Mouse (Mus musculus): ENCODE data around the gene Gstt4. TPM values are rescaled to one million over a fixed set of nuclear protein-coding genes. Genes with fewer than 3 reads are reported as not detected.
A peak's percentile ranks its signal among the peaks of the same experiment; 100 is the strongest.

The Gstt4 gene
- polyA plus RNA-seq, 1 experiment: not detected

GRCm38 (mm10) chr10:75797619-75798175 lies 24.6 kb downstream of the Gstt4 start:
- peak overlapping the region; percentile 65 for H3K4me3 ChIP-seq (replicated peaks)
- no peak for TF ChIP-seq GATA1 (IDR thresholded peaks at IDR 0.05; ENCODE audit: low read length)
- no peak for TF ChIP-seq TAL1 (IDR thresholded peaks at IDR 0.05; ENCODE audit: low read length)
- no peaks in the 10 kb centered on the region for H3K9me3 ChIP-seq (ENCODE audit: control insufficient read depth, low read length)
- peaks cover 23% of the 10 kb centered on the region for H3K4me1 ChIP-seq (ENCODE audit: control insufficient read depth)
- peaks cover 24% of the 10 kb centered on the region for H3K27me3 ChIP-seq (ENCODE audit: control insufficient read depth)
- H3K36me3 ChIP-seq (ENCODE audit: control insufficient read depth): no peaks in the 10 kb centered on the region

- Histone ChIP-seq H3K4me1 (ENCODE audit: control insufficient read depth) (peaks cover 23% of the 10 kb centered on the region), H3K9me3 (ENCODE audit: control insufficient read depth, low read length) (no peaks in the 10 kb centered on the region), H3K4me3 (replicated peaks) (peak overlapping the region; percentile 65), H3K36me3 (ENCODE audit: control insufficient read depth) (no peaks in the 10 kb centered on the region), H3K27me3 (ENCODE audit: control insufficient read depth) (peaks cover 27% of the 10 kb centered on the region)
- TF ChIP-seq TAL1 (IDR thresholded peaks at IDR 0.05; ENCODE audit: low read length) (no peak), GATA1 (IDR thresholded peaks at IDR 0.05; ENCODE audit: low read length) (no peak)
Observed at GRCm38 (mm10) chr10:75796731-75797516, 25.4 kb downstream of the Gstt4 start.

- no peak for TF ChIP-seq GATA1 (IDR thresholded peaks at IDR 0.05; ENCODE audit: low read length)
- TF ChIP-seq TAL1 (IDR thresholded peaks at IDR 0.05; ENCODE audit: low read length): no peak
Observed at GRCm38 (mm10) chr10:75794880-75795279, 27.5 kb downstream of the Gstt4 start.

GRCm38 (mm10) chr10:75790773-75791172 lies 31.6 kb downstream of the Gstt4 start:
- TF ChIP-seq TAL1 (IDR thresholded peaks at IDR 0.05; ENCODE audit: low read length) (no peak), GATA1 (IDR thresholded peaks at IDR 0.05; ENCODE audit: low read length) (no peak)
- Histone ChIP-seq H3K36me3 (ENCODE audit: control insufficient read depth) (no peaks in the 10 kb centered on the region), H3K4me1 (ENCODE audit: control insufficient read depth) (no peaks in the 10 kb centered on the region), H3K4me3 (replicated peaks) (no peak overlapping the region), H3K27me3 (ENCODE audit: control insufficient read depth) (peaks cover 9% of the 10 kb centered on the region), H3K9me3 (ENCODE audit: control insufficient read depth, low read length) (no peaks in the 10 kb centered on the region)

More at GRCm38 (mm10) chr10:75794880-75795279, 27.5 kb downstream of the Gstt4 start:
- no peaks in the 10 kb centered on the region for H3K9me3 ChIP-seq (ENCODE audit: control insufficient read depth, low read length)
- no peaks in the 10 kb centered on the region for H3K36me3 ChIP-seq (ENCODE audit: control insufficient read depth)
- H3K4me1 ChIP-seq (ENCODE audit: control insufficient read depth): peaks cover 23% of the 10 kb centered on the region
- H3K27me3 ChIP-seq (ENCODE audit: control insufficient read depth): peaks cover 27% of the 10 kb centered on the region
- H3K4me3 ChIP-seq (replicated peaks): no peak overlapping the region

GRCm38 (mm10) chr10:75789841-75790240 lies 32.5 kb downstream of the Gstt4 start:
- Histone ChIP-seq H3K9me3 (ENCODE audit: control insufficient read depth, low read length) (no peaks in the 10 kb centered on the region), H3K4me3 (replicated peaks) (no peak overlapping the region), H3K4me1 (ENCODE audit: control insufficient read depth) (no peaks in the 10 kb centered on the region), H3K27me3 (ENCODE audit: control insufficient read depth) (peaks cover 9% of the 10 kb centered on the region), H3K36me3 (ENCODE audit: control insufficient read depth) (no peaks in the 10 kb centered on the region)
- TF ChIP-seq TAL1 (IDR thresholded peaks at IDR 0.05; ENCODE audit: low read length) (no peak), GATA1 (IDR thresholded peaks at IDR 0.05; ENCODE audit: low read length) (no peak)

GRCm38 (mm10) chr10:75789081-75789735 lies 33.1 kb downstream of the Gstt4 start:
- H3K36me3 ChIP-seq (ENCODE audit: control insufficient read depth): no peaks in the 10 kb centered on the region
- H3K4me3 ChIP-seq (replicated peaks): no peak overlapping the region
- no peaks in the 10 kb centered on the region for H3K4me1 ChIP-seq (ENCODE audit: control insufficient read depth)
- H3K27me3 ChIP-seq (ENCODE audit: control insufficient read depth): peaks cover 9% of the 10 kb centered on the region
- H3K9me3 ChIP-seq (ENCODE audit: control insufficient read depth, low read length): no peaks in the 10 kb centered on the region
- TF ChIP-seq GATA1 (IDR thresholded peaks at IDR 0.05; ENCODE audit: low read length) (no peak), TAL1 (IDR thresholded peaks at IDR 0.05; ENCODE audit: low read length) (no peak)

- H3K9me3 ChIP-seq (ENCODE audit: control insufficient read depth, low read length): no peaks in the 10 kb centered on the region
- no peaks in the 10 kb centered on the region for H3K4me1 ChIP-seq (ENCODE audit: control insufficient read depth)
- peaks cover 18% of the 10 kb centered on the region for H3K27me3 ChIP-seq (ENCODE audit: control insufficient read depth)
- no peaks in the 10 kb centered on the region for H3K36me3 ChIP-seq (ENCODE audit: control insufficient read depth)
- H3K4me3 ChIP-seq (replicated peaks): no peak overlapping the region
- TF ChIP-seq TAL1 (IDR thresholded peaks at IDR 0.05; ENCODE audit: low read length) (no peak), GATA1 (IDR thresholded peaks at IDR 0.05; ENCODE audit: low read length) (no peak)
Observed at GRCm38 (mm10) chr10:75788277-75788676, 34.1 kb downstream of the Gstt4 start.

GRCm38 (mm10) chr10:75785442-75785841 lies 36.9 kb downstream of the Gstt4 start:
- Histone ChIP-seq H3K4me3 (replicated peaks) (no peak overlapping the region), H3K9me3 (ENCODE audit: control insufficient read depth, low read length) (no peaks in the 10 kb centered on the region), H3K27me3 (ENCODE audit: control insufficient read depth) (peaks cover 40% of the 10 kb centered on the region), H3K4me1 (ENCODE audit: control insufficient read depth) (peaks cover 2% of the 10 kb centered on the region), H3K36me3 (ENCODE audit: control insufficient read depth) (no peaks in the 10 kb centered on the region)
- TF ChIP-seq GATA1 (IDR thresholded peaks at IDR 0.05; ENCODE audit: low read length): no peak
- TF ChIP-seq TAL1 (IDR thresholded peaks at IDR 0.05; ENCODE audit: low read length): no peak
